Mouse (Mus musculus) embryonic facial prominence, embryonic 12.5 days (tissue): Measurements from ENCODE around the gene Olfr704. TPM values are rescaled to one million over a fixed set of nuclear protein-coding genes. Genes with fewer than 3 reads are reported as not detected.

ENCODE experiments used
- polyA plus RNA-seq: library from polyadenylated mRNA; unstranded; fragments of >200 nt; fragmentation: Nextera tagmentation; extraction: Ambion mirVana; gene quantifications from 2 replicates; pipeline ENCODE4 v1.2.1, GENCODE M21; 2016

Olfr704 gene
- polyA plus RNA-seq, 1 experiment from 2014 or later = not detected

Other genes with a start within 250 kb of the Olfr704 start
- not detected in 2 replicates for gene Olfr693, start 182.6 kb upstream of the Olfr704 start, polyA plus RNA-seq
- not detected in 2 replicates for gene Olfr694, start 171.4 kb upstream of the Olfr704 start, polyA plus RNA-seq
- gene Olfr695, start 146.8 kb upstream of the Olfr704 start, polyA plus RNA-seq = not detected in 2 replicates
- gene Olfr697, start 120.7 kb upstream of the Olfr704 start, polyA plus RNA-seq = not detected in 2 replicates
- not detected in 2 replicates for gene Olfr698, start 107.8 kb upstream of the Olfr704 start, polyA plus RNA-seq
- gene Olfr699, start 70.0 kb upstream of the Olfr704 start, polyA plus RNA-seq = not detected in 2 replicates
- not detected in 2 replicates for gene Olfr700, start 54.4 kb upstream of the Olfr704 start, polyA plus RNA-seq
- gene Olfr701, start 49.1 kb upstream of the Olfr704 start, polyA plus RNA-seq = not detected in 2 replicates
- not detected in 2 replicates for gene Olfr702, start 29.3 kb upstream of the Olfr704 start, polyA plus RNA-seq
- not detected in 2 replicates for gene Olfr703, start 19.8 kb upstream of the Olfr704 start, polyA plus RNA-seq
- gene Olfr705, start 13.7 kb downstream of the Olfr704 start, polyA plus RNA-seq = not detected in 2 replicates
- not detected in 2 replicates for gene Olfr706, start 25.0 kb downstream of the Olfr704 start, polyA plus RNA-seq
- not detected in 2 replicates for gene Olfr707, start 38.1 kb downstream of the Olfr704 start, polyA plus RNA-seq
- not detected in 2 replicates for gene Olfr1532-ps1, start 44.8 kb downstream of the Olfr704 start, polyA plus RNA-seq
- not detected in 2 replicates for gene Olfr709-ps1, start 69.0 kb downstream of the Olfr704 start, polyA plus RNA-seq
- not detected in 2 replicates for gene Olfr710, start 85.1 kb downstream of the Olfr704 start, polyA plus RNA-seq
- not detected in 2 replicates for gene Olfr6, start 100.8 kb downstream of the Olfr704 start, polyA plus RNA-seq
- gene Olfr711, start 112.3 kb downstream of the Olfr704 start, polyA plus RNA-seq = not detected in 2 replicates
- gene Olfr2, start 142.9 kb downstream of the Olfr704 start, polyA plus RNA-seq = not detected in 2 replicates
- not detected in 2 replicates for gene Olfr713, start 168.0 kb downstream of the Olfr704 start, polyA plus RNA-seq
- gene Olfr714, start 207.8 kb downstream of the Olfr704 start, polyA plus RNA-seq = not detected in 2 replicates
- gene Olfr17, start 230.0 kb downstream of the Olfr704 start, polyA plus RNA-seq = not detected in 2 replicates
- gene Olfr715b, start 247.2 kb downstream of the Olfr704 start, polyA plus RNA-seq = not detected in 2 replicates